Mouse (Mus musculus) myocyte (in vitro differentiated cells): ENCODE measurements around the gene Olfr481. TPM values are rescaled to one million over a fixed set of nuclear protein-coding genes. Genes with fewer than 3 reads are reported as not detected.

Source experiments
- H3K27me3 ChIP-seq: one replicate; pipeline ENCODE4 v1.6.1; 2011; ENCODE audit not compliant: control insufficient read depth, insufficient read depth, insufficient read length
- H3K36me3 ChIP-seq: one replicate; pipeline ENCODE4 v1.6.1; 2011; ENCODE audit not compliant: control insufficient read depth, insufficient read depth
- H3K4me2 ChIP-seq: one replicate; pipeline ENCODE4 v1.6.1; 2011; ENCODE audit warnings: low read depth, control low read depth
- H3K4me3 ChIP-seq: one replicate; pipeline ENCODE4 v1.5.1; 2011; ENCODE audit warnings: mild to moderate bottlenecking, control low read depth, moderate library complexity
- H3K79me2 ChIP-seq: one replicate; pipeline ENCODE4 v1.6.1; 2011; ENCODE audit not compliant: control insufficient read depth, insufficient read depth
- H3ac ChIP-seq: one replicate; pipeline ENCODE4 v1.6.1; 2011; ENCODE audit not compliant: control insufficient read depth, insufficient read length
- CEBPB ChIP-seq: IDR thresholded peaks from 2 replicates; pipeline ENCODE4 v1.6.1; 2011; ENCODE audit warnings: mild to moderate bottlenecking, moderate library complexity; ENCODE audit not compliant: poor library complexity, insufficient read depth, severe bottlenecking
- E2F4 ChIP-seq: IDR thresholded peaks from one replicate; pipeline ENCODE4 v1.6.1; 2011; ENCODE audit warnings: mild to moderate bottlenecking, control low read depth, moderate library complexity; ENCODE audit not compliant: insufficient read depth
- MAX ChIP-seq: IDR thresholded peaks from one replicate; pipeline ENCODE4 v1.6.1; 2011; ENCODE audit warnings: low read depth, mild to moderate bottlenecking, control low read depth
- MYOD1 ChIP-seq, 3 experiments: IDR thresholded peaks; one replicate each; pipeline ENCODE4 v1.6.1; 2011; ENCODE audit warnings: control low read depth in 2 of 3, low read depth in 2 of 3, mild to moderate bottlenecking in 2 of 3, moderate library complexity in 1 of 3; ENCODE audit not compliant: insufficient read length in 2 of 3, control insufficient read depth in 1 of 3
- MYOG ChIP-seq, 3 experiments: IDR thresholded peaks; one replicate each; pipeline ENCODE4 v1.6.1; 2011; ENCODE audit warnings: control low read depth in 2 of 3, low read depth in 2 of 3, mild to moderate bottlenecking in 2 of 3; ENCODE audit not compliant: insufficient read length in 2 of 3, control insufficient read depth in 1 of 3, insufficient read depth in 1 of 3
- POLR2A ChIP-seq: IDR thresholded peaks from one replicate; pipeline ENCODE4 v1.6.1; 2011; ENCODE audit warnings: low read depth, mild to moderate bottlenecking, control low read depth, moderate library complexity; ENCODE audit not compliant: insufficient read length
- POLR2AphosphoS2 ChIP-seq: IDR thresholded peaks from one replicate; pipeline ENCODE4 v1.6.1; 2011; ENCODE audit warnings: low read depth, control low read depth; ENCODE audit not compliant: insufficient read length
- REST ChIP-seq: IDR thresholded peaks from one replicate; pipeline ENCODE4 v1.6.1; 2011; ENCODE audit warnings: mild to moderate bottlenecking, control low read depth, moderate library complexity; ENCODE audit not compliant: insufficient read depth, insufficient read length
- SRF ChIP-seq: IDR thresholded peaks from one replicate; pipeline ENCODE4 v1.6.1; 2011; ENCODE audit warnings: low read depth; ENCODE audit not compliant: control insufficient read depth, insufficient read length
- TCF12 ChIP-seq: IDR thresholded peaks from one replicate; pipeline ENCODE4 v1.6.1; 2011; ENCODE audit warnings: mild to moderate bottlenecking, control low read depth; ENCODE audit not compliant: poor library complexity, insufficient read depth, severe bottlenecking
- TCF3 ChIP-seq: IDR thresholded peaks from one replicate; pipeline ENCODE4 v1.6.1; 2011; ENCODE audit warnings: low read depth, control low read depth; ENCODE audit not compliant: insufficient read length
- USF1 ChIP-seq: IDR thresholded peaks from one replicate; pipeline ENCODE4 v1.6.1; 2011; ENCODE audit warnings: low read depth, mild to moderate bottlenecking, control low read depth, moderate library complexity
- polyA plus RNA-seq: library from polyadenylated mRNA; unstranded; fragments of >200 nt; fragmentation: generic; extraction: Trizol; gene quantifications from one replicate; pipeline ENCODE4 v1.2.1, GENCODE M21; 2012; ENCODE audit warnings: missing spikeins

Olfr481 gene
- polyA plus RNA-seq, 1 experiment = not detected

DNA sequence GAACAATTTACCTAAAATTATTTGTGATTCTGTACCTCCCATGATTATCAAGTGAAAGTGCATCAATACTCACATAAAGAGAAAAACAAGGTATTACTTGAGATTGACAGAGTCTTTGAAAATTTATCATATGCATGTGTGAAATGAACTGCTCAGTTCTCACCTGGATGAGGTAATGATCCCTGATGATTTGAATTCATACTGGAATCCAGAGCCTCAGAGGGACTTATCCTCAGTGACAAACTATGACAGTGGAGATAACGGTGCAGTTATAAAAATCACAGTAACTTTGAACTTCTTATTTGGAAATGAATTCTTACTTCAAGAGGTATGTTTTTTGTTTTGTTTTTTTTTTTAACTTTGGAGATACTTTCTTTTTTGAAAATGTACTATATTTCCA lies 20.9 kb downstream of the Olfr481 start, which contains the start of gene Olfr483:
TSS of gene Olfr483 (plus strand) at position 301 of the 400 bp plus-strand sequence.
- Histone ChIP-seq H3ac (no peak within 1 kb of the TSS), H3K36me3 (no peaks in the 10 kb centered on the region), H3K4me3 (no peak within 1 kb of the TSS), H3K27me3 (no peaks in the 10 kb centered on the region), H3K79me2 (no peaks in the 10 kb centered on the region), H3K4me2 (no peak within 1 kb of the TSS)
- no peak for TF ChIP-seq POLR2A
- no peak for TF ChIP-seq TCF3
- no peak for TF ChIP-seq MAX
- no peak for TF ChIP-seq TCF12
- no peak for TF ChIP-seq SRF
- TF ChIP-seq MYOD1 (IDR thresholded peaks at IDR 0.05; ENCODE audit: control insufficient read depth in 1 of 3, insufficient read length in 2 of 3, low read depth in 2 of 3) = no peak
- no peak for TF ChIP-seq REST
- no peak for TF ChIP-seq CEBPB
- no peak for TF ChIP-seq POLR2AphosphoS2
- no peak for TF ChIP-seq E2F4
- no peak for TF ChIP-seq MYOG (IDR thresholded peaks at IDR 0.05; ENCODE audit: control insufficient read depth in 1 of 3, insufficient read depth in 1 of 3, insufficient read length in 2 of 3, low read depth in 2 of 3)
- no peak for TF ChIP-seq USF1

DNA sequence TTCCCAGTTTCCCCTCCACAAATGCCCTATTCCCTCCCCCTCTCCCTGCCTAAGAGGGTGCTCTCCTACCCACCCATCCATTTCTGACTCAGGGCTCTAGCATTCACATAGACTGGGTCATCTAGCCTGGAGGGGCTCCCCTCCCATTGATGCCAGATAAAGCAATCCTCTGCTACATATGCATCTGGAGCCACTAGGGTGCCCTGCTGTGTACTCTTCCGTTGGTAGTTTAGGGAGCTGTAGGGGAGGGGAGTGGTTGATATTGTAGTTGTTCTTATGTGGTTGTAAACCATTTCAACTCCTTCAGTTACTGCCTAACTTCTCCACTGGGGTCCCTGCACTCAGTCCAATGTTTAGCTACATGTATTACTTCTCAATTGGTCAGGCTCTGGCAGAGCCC lies 41.0 kb downstream of the Olfr481 start:
- no peaks in the 10 kb centered on the region for H3K79me2 ChIP-seq
- no peaks in the 10 kb centered on the region for H3K36me3 ChIP-seq
- TF ChIP-seq SRF (no peak), POLR2A (no peak), MYOD1 (IDR thresholded peaks at IDR 0.05; ENCODE audit: control insufficient read depth in 1 of 3, insufficient read length in 2 of 3, low read depth in 2 of 3) (no peak), REST (no peak), MAX (no peak)
- H3K4me3 ChIP-seq = no peak overlapping the region
- no peaks in the 10 kb centered on the region for H3K27me3 ChIP-seq
- no peak overlapping the region for H3K4me2 ChIP-seq
- no peak overlapping the region for H3ac ChIP-seq

DNA sequence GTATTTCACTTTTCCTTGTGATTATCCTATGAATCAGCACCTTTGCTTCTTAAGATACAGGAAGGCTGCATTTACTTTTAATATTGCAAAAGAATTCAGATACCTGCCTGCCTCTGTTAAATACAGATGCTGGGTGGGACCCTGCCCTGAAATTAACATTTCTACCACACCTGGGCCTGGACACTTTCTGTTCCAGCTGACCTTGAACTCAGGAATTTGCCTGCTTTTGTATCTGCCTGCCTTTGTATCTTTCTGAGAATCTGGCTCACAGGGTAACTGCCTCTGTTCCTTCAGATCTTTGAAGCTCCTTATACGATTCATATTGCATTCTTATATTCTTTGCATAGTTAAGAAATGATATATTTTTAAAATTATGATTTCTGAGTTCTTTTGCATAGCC lies 41.8 kb downstream of the Olfr481 start:
- TF ChIP-seq MYOG (IDR thresholded peaks at IDR 0.05; ENCODE audit: control insufficient read depth in 1 of 3, insufficient read depth in 1 of 3, insufficient read length in 2 of 3, low read depth in 2 of 3) = no peak
- TF ChIP-seq MAX = no peak
- TF ChIP-seq MYOD1 (IDR thresholded peaks at IDR 0.05; ENCODE audit: control insufficient read depth in 1 of 3, insufficient read length in 2 of 3, low read depth in 2 of 3) = no peak
- no peak for TF ChIP-seq REST
- TF ChIP-seq TCF3 = no peak
- TF ChIP-seq USF1 = no peak
- TF ChIP-seq TCF12 = no peak
- no peak for TF ChIP-seq SRF
- no peak for TF ChIP-seq E2F4
- no peak for TF ChIP-seq POLR2AphosphoS2
- no peak for TF ChIP-seq CEBPB
- TF ChIP-seq POLR2A = no peak
- H3K27me3 ChIP-seq = no peaks in the 10 kb centered on the region
- H3K4me3 ChIP-seq = no peak overlapping the region
- no peaks in the 10 kb centered on the region for H3K79me2 ChIP-seq
- no peaks in the 10 kb centered on the region for H3K36me3 ChIP-seq
- H3K4me2 ChIP-seq = no peak overlapping the region
- H3ac ChIP-seq = no peak overlapping the region

DNA sequence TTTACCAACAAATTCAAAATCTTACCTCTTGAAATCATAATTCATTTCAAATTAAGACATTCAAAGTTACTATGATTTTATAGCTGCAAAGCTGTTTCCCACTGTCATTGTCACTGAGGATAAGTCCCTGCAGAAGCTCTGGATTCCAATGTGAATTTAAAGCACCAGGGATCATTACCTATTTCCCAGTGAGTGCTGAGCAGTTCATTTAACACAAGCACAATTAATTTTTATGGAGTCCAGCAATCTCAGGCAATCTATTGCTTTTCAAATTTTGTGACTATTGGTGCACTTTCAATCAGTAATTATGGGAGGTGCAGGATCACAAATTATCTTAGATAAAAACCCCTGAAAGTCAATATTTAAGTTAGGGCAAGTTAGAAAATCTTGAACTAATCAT lies 47.7 kb downstream of the Olfr481 start, which contains the start of gene Olfr484:
TSS of gene Olfr484 (minus strand) at position 101 of the 400 bp plus-strand sequence.
- no peak within 1 kb of the TSS for H3K4me3 ChIP-seq
- H3K36me3 ChIP-seq = no peaks in the 10 kb centered on the region
- TF ChIP-seq TCF12 (no peak), MAX (no peak), POLR2A (no peak), MYOD1 (IDR thresholded peaks at IDR 0.05; ENCODE audit: control insufficient read depth in 1 of 3, insufficient read length in 2 of 3, low read depth in 2 of 3) (no peak), REST (no peak), MYOG (IDR thresholded peaks at IDR 0.05; ENCODE audit: control insufficient read depth in 1 of 3, insufficient read depth in 1 of 3, insufficient read length in 2 of 3, low read depth in 2 of 3) (no peak), SRF (no peak)
- H3K27me3 ChIP-seq = no peaks in the 10 kb centered on the region
- H3K4me2 ChIP-seq = no peak within 1 kb of the TSS
- H3K79me2 ChIP-seq = no peaks in the 10 kb centered on the region
- H3ac ChIP-seq = no peak within 1 kb of the TSS

Other genes starting within 250 kb of the Olfr481 start
- gene Olfr470, start 232.4 kb upstream of the Olfr481 start, polyA plus RNA-seq = not detected
- gene Olfr472, start 182.0 kb upstream of the Olfr481 start, polyA plus RNA-seq = not detected
- not detected for gene Olfr473, start 149.4 kb upstream of the Olfr481 start, polyA plus RNA-seq
- gene Olfr474, start 125.2 kb upstream of the Olfr481 start, polyA plus RNA-seq = not detected
- gene Olfr476, start 115.1 kb upstream of the Olfr481 start, polyA plus RNA-seq = not detected
- not detected for gene Olfr477, start 93.2 kb upstream of the Olfr481 start, polyA plus RNA-seq
- gene Olfr478, start 45.9 kb upstream of the Olfr481 start, polyA plus RNA-seq = not detected
- not detected for gene Olfr479, start 29.2 kb upstream of the Olfr481 start, polyA plus RNA-seq
- not detected for gene Olfr480, start 12.5 kb upstream of the Olfr481 start, polyA plus RNA-seq
- gene Olfr482, start 17.7 kb downstream of the Olfr481 start, polyA plus RNA-seq = 0.02 TPM
- gene Olfr483, start 21.0 kb downstream of the Olfr481 start, polyA plus RNA-seq = not detected
- not detected for gene Olfr484, start 47.6 kb downstream of the Olfr481 start, polyA plus RNA-seq
- gene Olfr485, start 80.0 kb downstream of the Olfr481 start, polyA plus RNA-seq = not detected
- gene Olfr486, start 92.9 kb downstream of the Olfr481 start, polyA plus RNA-seq = not detected
- gene Olfr487, start 134.8 kb downstream of the Olfr481 start, polyA plus RNA-seq = not detected
- not detected for gene Olfr488, start 178.5 kb downstream of the Olfr481 start, polyA plus RNA-seq
- not detected for gene Olfr490, start 209.1 kb downstream of the Olfr481 start, polyA plus RNA-seq
- gene Olfr491, start 233.6 kb downstream of the Olfr481 start, polyA plus RNA-seq = not detected
- gene Olfr492, start 243.8 kb downstream of the Olfr481 start, polyA plus RNA-seq = not detected